Mouse (Mus musculus) adrenal gland (tissue): ENCODE data around the gene Olfr572.

Experiments used
- intact Hi-C: fragments of 180-260 bp; cut with DNase I; formaldehyde crosslinking; loops from one replicate; pipeline ENCODE4 v1.15.1; 2025
- long read RNA-seq, 2 experiments: library from polyadenylated mRNA; unstranded; transcript quantifications; one replicate each; pipeline ENCODE4 v2.0.0; 2020; ENCODE audit warnings: borderline replicate concordance in 1 of 2; ENCODE audit not compliant: insufficient replicate concordance in 1 of 2

Gene Olfr572
- long read RNA-seq, experiment 1: 0 reads
- long read RNA-seq, experiment 2: 0 reads

DNA sequence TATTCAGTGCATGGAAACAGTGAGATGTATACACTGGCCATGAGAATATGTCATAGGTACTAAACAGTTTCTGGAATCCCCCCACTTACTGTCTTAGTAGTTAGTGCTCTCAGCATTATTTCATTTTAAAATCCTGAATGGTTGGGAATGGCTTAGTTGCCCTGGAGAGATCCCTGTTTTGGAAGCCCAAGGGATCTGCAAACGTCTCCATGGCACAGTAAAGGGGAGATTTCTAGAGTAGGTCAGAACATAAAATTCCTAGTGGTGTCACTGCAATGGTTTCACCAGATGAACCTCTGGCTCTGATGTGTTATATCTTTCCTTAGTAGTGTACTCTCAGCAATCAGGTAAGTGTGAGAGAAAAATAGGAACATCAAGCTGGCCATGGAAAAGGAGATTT, at the start of gene Olfr572:
Olfr572 (plus strand) TSS at position 301 of the 400 bp plus-strand sequence.
- intact Hi-C loops: no loop called here

DNA sequence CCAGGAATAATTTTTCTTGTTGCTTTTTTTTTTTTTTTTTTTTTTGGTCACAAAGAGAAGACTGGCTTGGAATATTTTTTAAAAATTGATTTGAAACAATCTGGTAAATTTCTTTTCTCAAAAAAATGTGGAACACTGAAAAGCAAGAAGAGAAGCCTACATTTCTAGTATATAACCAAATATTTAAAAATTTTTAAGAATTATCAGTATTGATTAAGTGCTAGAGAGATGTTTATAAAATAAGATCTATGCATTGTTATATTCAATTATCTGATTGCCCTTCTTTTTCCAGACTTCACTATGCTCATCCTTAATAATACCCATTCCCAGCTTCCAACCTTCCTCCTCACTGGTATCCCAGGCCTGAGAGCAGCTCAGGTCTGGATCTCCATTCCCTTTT, 47.4 kb upstream of the Olfr572 start, which contains the start of gene Olfr568:
Olfr568 (plus strand) TSS at position 301 of the 400 bp plus-strand sequence.
- intact Hi-C loops: no loop called here

DNA sequence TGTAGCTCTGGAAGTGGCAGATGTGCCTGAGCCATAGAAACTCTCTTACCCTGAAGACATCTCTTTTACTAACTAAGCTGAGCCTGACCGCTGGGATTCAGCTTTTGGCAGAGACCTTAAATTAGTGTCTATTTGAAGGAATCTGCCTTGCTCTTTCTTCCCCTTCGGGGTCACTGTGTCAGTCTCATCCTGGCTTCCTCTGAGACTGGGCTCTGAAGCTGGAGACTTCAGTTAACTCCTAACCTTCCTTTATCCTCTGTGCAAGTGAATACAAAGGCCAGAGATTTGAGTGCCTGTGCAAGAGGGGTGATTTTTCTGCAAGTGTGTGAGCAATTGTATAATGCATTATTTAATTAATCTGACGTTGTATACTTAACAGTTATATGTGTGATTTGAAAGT, 33.4 kb upstream of the Olfr572 start, which contains the start of gene Olfr569:
Olfr569 (minus strand) TSS at position 101 of the 400 bp plus-strand sequence.
- intact Hi-C loops: no loop called here

DNA sequence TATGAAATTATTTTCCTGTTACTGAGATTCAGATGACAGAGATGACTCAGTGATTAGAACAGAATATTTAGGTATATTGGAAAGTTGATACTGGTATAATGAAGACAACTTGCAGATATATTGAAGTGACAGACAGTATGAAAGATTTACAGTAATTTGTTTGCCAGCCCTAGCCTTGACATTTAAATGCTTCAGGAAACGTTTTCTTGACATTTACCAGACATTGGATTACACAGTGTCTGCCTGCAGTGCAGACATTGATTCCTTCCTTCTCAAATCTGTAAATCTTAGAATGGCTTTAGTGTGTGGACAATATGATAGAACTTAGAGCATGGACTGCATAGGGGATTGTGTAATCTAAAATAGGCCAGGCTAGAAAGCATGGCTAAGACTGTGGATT, 8.9 kb upstream of the Olfr572 start:
- intact Hi-C loops: loop anchor here (5.0 kb wide), 3 partner anchors 218 to 403 kb away; partner anchors contain the start of gene Olfr557

DNA sequence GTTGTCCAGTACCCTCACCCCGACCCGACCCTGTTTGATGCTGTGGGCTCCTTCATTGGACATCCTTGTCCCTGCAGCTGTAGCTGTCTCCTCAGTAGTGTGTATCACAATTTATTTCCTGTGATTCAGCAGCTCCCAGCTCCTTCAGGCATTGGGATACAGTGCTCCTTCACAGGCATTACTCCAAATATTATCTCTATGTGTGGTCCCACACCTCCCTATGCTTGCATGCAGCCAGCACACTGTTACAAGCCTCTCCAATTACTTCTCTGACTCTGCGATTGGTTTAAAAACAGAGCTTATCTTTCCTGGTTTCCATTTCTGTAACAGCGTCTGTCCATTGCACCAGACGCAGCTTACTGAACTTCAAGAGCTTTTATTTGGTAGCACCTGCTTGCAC, 7.8 kb upstream of the Olfr572 start:
- intact Hi-C loops: loop anchor here (5.0 kb wide), 3 partner anchors 219 to 404 kb away; partner anchors contain the start of gene Olfr557

DNA sequence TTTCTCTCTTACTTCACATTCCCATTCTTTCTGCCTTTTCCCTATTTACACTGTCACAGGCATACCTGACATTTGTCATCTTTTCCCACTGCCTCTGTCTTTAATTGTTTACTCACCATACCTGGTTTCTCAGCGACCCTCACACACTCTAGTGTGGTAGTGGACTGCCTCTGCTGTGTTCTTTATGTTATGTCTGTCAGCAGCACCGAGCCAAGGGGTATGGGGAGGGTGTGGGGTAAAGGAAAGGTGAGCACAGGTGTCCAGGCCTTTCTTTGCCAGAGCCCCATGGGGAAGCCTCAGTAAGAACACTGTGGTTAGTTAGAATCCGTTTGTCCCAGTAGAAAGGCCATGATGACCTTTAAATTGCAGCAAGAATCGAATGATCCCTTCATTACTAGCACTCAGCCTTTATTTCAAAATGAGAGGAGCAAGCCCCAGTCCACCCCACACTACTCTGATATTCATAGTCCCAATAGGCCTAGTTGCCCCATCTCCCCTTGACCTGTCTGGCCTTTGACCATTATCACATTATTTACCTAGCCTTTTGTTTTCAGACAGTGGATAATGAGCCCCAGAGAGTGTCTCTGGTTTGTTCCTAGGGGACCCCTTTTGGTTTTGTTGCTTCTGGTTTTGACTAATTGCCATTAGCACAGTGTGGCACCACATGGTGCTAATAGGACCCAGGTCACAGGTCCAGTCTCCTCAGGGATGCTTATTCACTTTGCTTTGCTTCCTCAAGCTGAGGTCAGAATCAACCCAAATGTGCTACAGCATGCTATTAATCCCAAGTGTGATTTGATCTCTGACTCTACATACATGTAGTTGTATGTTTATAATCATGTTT, 7.0 kb upstream of the Olfr572 start, which contains the start of gene Olfr571:
Olfr571 (minus strand) TSS at position 505 of the 844 bp plus-strand sequence.
- intact Hi-C loops: loop anchor here (5.0 kb wide), 3 partner anchors 220 to 405 kb away; partner anchors contain the start of gene Olfr557

DNA sequence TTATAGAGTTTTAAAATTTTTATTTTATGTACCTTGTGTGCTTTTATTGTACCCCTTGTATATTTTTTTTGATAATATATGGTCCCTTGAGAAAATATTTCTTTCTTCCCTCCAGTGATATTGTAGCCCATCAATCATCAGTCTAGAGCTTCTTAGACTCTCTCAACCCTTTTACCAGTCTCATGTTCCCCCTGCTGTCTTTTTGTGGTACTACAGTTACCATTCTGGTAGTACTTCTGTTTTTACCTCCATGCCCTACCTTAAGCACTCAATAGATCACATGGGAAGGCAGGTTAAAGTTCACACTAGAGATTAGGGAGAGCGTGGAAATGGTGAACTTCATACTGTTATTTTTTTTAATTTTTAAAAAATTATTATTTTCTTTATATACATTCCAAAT, 4.6 kb upstream of the Olfr572 start:
- intact Hi-C loops: loop anchor here (5.0 kb wide), 3 partner anchors 222 to 407 kb away; partner anchors contain the start of gene Olfr557

DNA sequence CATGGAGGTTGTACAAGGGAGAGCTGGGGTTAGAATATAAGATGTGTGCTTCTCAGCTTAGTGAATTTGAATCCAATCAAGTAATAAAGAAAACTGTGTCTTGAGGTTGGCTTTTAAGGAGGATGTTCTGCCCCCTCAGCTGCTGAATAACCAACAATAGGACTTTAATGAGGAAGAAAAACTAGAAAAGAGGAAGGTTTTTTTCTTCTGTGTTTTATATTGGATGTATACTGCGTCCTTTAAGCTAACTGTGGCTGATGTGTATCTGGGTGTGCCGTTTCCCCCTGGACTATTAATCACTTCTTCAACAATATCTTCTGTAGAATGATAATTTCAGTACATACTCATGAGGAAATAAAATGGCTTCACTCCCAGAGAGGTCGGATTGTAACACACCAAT, 2.9 kb downstream of the Olfr572 start:
- intact Hi-C loops: no loop called here

DNA sequence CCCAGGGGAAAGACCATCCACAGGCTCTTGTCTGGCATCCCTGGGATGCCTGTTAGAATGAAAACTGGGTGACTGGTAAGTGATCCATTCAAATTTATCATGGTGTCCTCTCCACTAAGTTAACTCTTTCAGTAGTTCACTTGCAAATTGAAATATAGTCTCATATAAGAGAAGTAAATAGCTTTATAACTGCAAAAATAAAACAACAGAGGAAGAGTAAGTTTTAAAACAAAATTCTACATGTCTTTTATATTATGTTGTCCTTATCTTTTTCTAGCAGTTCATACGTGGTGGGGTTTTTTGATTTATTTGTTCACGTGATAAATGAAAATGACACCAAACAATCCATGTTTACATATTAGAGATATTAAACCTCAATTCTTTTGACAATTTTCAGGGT, 18.3 kb downstream of the Olfr572 start, which contains the start of gene Olfr573-ps1:
Olfr573-ps1 (minus strand) TSS at position 101 of the 400 bp plus-strand sequence.
- intact Hi-C loops: no loop called here

DNA sequence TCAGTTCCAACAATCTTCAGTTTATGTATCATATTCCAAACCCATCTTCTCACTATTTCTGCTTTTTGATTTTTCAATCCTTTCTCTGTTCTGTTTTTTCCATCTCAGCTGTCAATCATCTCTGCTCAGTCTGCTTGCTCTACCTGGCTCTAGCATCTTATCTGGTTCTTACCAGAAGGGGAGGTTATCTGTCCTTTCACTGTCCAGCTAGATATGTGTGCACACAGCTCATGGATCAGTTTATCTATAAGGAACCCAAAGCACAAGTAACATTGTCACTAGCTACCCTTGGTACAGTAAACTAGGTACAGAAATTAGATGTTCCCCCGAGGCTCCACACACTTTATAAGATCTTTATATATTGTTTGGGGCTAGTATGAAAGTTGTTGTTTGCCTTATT, 19.2 kb downstream of the Olfr572 start:
- intact Hi-C loops: no loop called here

DNA sequence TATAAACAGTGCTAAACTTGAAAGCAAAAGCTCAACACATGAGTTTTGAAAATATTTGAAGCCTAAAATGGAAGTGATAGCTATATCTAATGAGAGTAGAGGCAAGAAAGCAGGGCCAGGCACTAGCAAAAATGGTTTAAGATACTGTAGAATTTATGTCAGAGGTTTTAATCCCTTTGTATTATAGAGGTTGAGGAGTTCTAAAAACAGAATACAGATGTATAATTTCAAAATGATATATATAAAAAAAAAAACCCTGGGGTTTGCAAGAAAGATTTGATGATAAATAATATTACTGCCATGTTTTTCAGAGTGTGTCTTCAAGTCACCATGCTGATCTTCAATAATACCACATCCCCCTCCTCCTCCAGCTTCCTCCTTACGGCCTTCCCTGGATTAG, 24.0 kb downstream of the Olfr572 start, which contains the start of gene Olfr574:
Olfr574 (plus strand) TSS at position 301 of the 400 bp plus-strand sequence.
- intact Hi-C loops: no loop called here

DNA sequence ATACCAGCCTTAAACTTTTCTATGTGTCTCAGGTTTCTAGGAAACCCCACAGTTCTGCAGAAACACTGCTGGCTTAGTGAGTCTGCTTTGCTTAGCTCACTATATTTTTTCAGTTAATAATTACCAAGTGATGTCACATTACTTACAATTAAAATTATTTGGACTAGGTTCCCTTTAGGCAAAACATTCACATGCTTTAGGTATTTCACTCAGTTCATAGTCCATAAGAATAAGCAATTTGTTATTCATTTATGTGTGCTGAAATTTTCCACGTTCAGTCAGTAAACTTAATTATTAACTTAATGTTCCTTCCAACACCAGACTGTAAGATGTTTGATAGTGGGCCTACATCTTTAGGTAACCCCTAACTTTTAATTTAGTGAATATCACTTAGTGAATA, 26.5 kb downstream of the Olfr572 start:
- intact Hi-C loops: no loop called here

DNA sequence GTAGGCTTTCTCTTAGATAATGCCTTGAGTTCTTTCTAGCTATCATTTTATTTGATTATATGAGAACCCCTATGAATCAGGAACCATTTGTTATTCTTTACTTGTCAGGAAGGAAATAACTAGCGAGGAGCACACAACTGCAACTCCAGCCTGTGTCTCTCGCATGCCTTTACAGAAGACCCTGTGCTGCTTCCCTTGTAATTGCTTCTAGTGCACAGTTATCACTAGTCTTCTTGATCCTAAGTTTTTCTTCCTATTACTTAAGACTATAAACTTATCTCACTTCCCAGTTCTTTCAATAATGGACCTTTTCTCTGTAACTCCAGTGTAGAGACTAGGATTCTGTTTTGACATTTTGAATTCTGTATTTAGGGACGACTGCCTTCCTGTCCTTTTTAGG, 33.9 kb downstream of the Olfr572 start:
- intact Hi-C loops: no loop called here

DNA sequence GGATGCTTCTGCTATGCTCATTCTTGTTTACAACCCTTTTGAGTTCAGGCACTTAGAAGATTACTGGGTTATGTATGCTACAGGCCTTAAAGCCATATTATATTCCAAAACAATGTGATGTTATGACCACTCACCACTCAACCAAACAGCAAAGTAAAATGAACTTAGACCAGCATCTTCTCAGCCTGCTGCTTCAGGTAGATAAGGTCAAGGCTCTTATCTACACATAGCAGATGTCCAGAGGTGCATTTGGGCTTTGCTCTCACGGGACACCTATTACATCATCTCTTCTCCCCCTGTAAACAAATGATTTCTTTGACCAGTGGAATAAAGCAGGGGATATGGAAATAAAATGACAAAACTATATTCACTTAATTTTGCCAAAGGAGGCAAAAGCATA, 34.4 kb downstream of the Olfr572 start, which contains the start of gene Olfr575:
Olfr575 (minus strand) TSS at position 183 of the 400 bp plus-strand sequence.
- intact Hi-C loops: no loop called here

DNA sequence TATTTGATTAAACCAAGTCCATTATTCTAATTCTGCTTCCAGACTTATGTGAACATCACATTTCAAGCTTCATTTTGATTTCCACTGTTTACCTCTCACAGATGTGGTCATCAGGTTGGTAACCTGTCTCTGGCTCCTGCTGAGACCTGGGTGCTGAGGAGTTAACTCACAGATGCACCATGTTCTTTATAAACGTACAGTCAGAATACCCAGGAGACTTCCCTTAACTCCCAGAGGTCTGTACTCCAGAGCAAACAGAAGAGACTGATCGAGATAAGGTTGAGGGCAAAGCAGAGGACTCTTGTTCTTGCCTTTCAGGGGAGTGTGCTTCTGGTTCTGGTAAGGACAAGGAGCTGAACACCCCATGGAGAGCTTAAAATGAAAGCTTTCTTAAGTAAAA, 38.2 kb downstream of the Olfr572 start, which contains the start of gene Olfr576:
Olfr576 (plus strand) TSS at position 301 of the 400 bp plus-strand sequence.
- intact Hi-C loops: no loop called here

DNA sequence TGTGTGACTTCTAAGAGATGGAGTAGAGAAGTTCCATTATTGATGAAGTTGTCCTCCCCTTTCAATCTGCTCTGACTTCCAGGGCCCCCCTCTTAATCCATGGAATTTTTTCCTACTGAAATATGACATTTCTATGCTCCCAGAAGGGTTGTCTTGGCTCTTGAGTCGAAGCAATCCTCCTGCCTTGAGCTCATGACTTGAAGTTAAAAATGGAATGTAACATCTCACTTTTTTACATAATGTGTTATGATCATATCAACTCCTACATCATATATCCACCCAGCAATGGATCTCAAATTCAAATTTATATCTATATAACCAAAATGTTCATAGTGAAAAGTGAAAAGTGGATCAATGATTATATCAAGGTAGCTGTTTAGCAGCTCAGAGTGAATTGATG, 50.2 kb downstream of the Olfr572 start:
- intact Hi-C loops: no loop called here

DNA sequence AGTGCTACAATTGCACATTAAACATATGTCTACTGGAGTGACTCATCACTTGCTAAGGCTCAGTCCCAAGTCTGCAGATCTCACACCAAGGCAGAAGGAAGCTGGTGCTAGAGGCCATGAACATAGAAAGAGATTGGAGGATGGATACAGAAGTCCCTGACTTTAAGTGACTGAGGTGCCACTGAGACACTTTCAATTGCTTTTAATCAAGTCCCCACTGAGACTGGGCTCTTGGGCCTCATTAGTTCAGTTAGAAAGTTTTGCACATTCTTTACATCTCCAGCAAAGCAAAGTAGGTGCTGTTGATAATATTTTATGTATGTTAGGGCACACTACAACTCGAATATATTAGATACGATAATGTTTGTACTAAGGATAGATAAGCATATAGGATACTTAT, 51.6 kb downstream of the Olfr572 start, which contains the start of gene Olfr577:
Olfr577 (minus strand) TSS at position 101 of the 400 bp plus-strand sequence.
- intact Hi-C loops: no loop called here
